Mouse (Mus musculus) neural tube, embryonic 11.5 days (tissue): Measurements from ENCODE around the gene Tpgs1. TPM values are rescaled to one million over a fixed set of nuclear protein-coding genes. Genes with fewer than 3 reads are reported as not detected.
"Not testable (repeated sequence)": the region's sequence is repeated elsewhere in the genome, so short reads cannot be mapped to it uniquely, and the experiment has no call there.

ENCODE experiments used
- ATAC-seq: fragments of 200-750 bp; cut with Nextera tagmentation; 2 replicates; pipeline ENCODE4 v1.8.0; 2017; ENCODE audit warnings: moderate number of reproducible peaks, mild to moderate bottlenecking, moderate TSS enrichment, moderate library complexity; ENCODE audit not compliant: insufficient read depth, low FRiP score, low TSS enrichment
- DNase-seq: peaks from one replicate; pipeline ENCODE4 v3.0.0-alpha.2; 2015; ENCODE audit warnings: low spot score
- H3K27ac ChIP-seq: fragments of 300-500 bp; sonication (generic); 2 replicates; pipeline ENCODE4 v1.5.1; 2014; ENCODE audit warnings: low read depth, mild to moderate bottlenecking, low read length
- H3K27me3 ChIP-seq: fragments of 300-500 bp; sonication (generic); 2 replicates; pipeline ENCODE4 v1.6.1; 2014; ENCODE audit warnings: mild to moderate bottlenecking, low read length, mixed read lengths; ENCODE audit not compliant: control insufficient read depth, insufficient read depth
- H3K36me3 ChIP-seq: fragments of 300-500 bp; sonication (generic); 2 replicates; pipeline ENCODE4 v1.6.1; 2014; ENCODE audit warnings: mild to moderate bottlenecking, low read length, moderate library complexity, mixed read lengths; ENCODE audit not compliant: control insufficient read depth, insufficient read depth
- H3K4me1 ChIP-seq: fragments of 300-500 bp; sonication (generic); 2 replicates; pipeline ENCODE4 v1.6.1; 2014; ENCODE audit warnings: low read length, mixed read lengths; ENCODE audit not compliant: control insufficient read depth, insufficient read depth
- H3K4me2 ChIP-seq: fragments of 300-500 bp; sonication (generic); 2 replicates; pipeline ENCODE4 v1.6.1; 2014; ENCODE audit warnings: low read depth, mild to moderate bottlenecking, moderate library complexity
- H3K4me3 ChIP-seq: fragments of 300-500 bp; sonication (generic); 2 replicates; pipeline ENCODE4 v1.5.1; 2014; ENCODE audit warnings: low read depth, low read length
- H3K9ac ChIP-seq: fragments of 300-500 bp; sonication (generic); 2 replicates; pipeline ENCODE4 v1.6.1; 2014; ENCODE audit warnings: mild to moderate bottlenecking, low read length
- H3K9me3 ChIP-seq: fragments of 300-500 bp; sonication (generic); 2 replicates; pipeline ENCODE4 v1.6.1; 2016; ENCODE audit warnings: low read length; ENCODE audit not compliant: control insufficient read depth
- WGBS: fragments of 180-500 bp; shearing (Covaris S2); extraction: QIAGEN DNeasy Blood & Tissue Kit; methylation state at CpG from one replicate; pipeline ENCODE4 v1.1.7; 2014; 5-methylcytosine and 5-hydroxymethylcytosine counted together
- polyA plus RNA-seq: library from polyadenylated mRNA; unstranded; fragments of >200 nt; fragmentation: Nextera tagmentation; extraction: Ambion mirVana; gene quantifications from 2 replicates; pipeline ENCODE4 v1.2.1, GENCODE M21; 2014

Tpgs1 gene
- polyA plus RNA-seq, 1 experiment from 2014 or later, result 71.2 TPM

DNA sequence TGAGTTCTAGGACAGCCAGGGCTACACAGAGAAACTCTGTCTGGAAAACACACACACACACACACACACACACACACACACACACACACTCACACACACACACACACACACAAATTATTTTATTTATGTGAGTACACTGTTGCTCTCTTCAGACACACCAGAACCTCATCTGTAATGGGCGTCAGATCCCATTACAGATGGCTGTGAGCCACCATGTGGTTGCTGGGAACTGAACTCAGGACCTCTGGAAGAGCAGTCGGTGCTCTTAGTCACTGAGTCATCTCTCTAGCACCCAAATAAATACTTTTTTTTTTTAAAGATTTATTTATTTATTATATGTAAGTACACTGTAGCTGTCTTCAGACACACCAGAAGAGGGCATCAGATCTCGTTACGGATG, 33.8 kb downstream of the Tpgs1 start:
- not testable (repeated sequence) for H3K9me3 ChIP-seq, H3K27ac ChIP-seq, ATAC-seq, H3K4me3 ChIP-seq, H3K36me3 ChIP-seq, H3K4me2 ChIP-seq, H3K9ac ChIP-seq, DNase-seq, H3K27me3 ChIP-seq
- 89% methylated on average over 3 of the region's 4 CpGs for whole genome bisulfite sequencing
- H3K4me1 ChIP-seq, result peaks cover 15% of the 10 kb centered on the region

DNA sequence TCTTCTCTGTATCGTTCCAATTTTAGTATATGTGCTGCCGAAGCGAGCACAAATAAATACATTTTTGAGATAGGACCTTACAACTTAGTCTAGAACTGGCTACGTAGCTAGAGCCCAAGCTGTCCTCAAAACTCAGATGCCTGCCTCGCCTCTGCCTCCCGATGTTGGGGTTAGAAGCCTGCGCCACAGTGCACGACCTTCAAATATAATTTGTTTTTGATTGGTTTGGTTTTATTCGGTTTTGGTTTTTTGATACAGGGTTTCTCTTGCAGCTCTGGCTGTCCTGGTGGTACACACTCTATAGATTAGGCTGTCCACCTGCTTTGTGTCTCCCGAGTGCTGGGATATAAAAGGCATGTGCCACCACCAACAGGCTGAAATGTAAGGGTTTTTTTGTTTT, 34.4 kb downstream of the Tpgs1 start:
- 78% methylated on average over 10 of the region's 10 CpGs for WGBS
- Histone ChIP-seq H3K4me3 (peak overlapping the region; percentile 88), H3K36me3 (no peaks in the 10 kb centered on the region; the same call in 1 of the 2 replicates), H3K4me2 (peak overlapping the region; percentile 43), H3K27me3 (no peaks in the 10 kb centered on the region), H3K9ac (no peak overlapping the region), H3K27ac (no peak overlapping the region), H3K9me3 (no peaks in the 10 kb centered on the region), H3K4me1 (peaks cover 15% of the 10 kb centered on the region)
- DNase-seq (no peak), ATAC-seq (no peak)

DNA sequence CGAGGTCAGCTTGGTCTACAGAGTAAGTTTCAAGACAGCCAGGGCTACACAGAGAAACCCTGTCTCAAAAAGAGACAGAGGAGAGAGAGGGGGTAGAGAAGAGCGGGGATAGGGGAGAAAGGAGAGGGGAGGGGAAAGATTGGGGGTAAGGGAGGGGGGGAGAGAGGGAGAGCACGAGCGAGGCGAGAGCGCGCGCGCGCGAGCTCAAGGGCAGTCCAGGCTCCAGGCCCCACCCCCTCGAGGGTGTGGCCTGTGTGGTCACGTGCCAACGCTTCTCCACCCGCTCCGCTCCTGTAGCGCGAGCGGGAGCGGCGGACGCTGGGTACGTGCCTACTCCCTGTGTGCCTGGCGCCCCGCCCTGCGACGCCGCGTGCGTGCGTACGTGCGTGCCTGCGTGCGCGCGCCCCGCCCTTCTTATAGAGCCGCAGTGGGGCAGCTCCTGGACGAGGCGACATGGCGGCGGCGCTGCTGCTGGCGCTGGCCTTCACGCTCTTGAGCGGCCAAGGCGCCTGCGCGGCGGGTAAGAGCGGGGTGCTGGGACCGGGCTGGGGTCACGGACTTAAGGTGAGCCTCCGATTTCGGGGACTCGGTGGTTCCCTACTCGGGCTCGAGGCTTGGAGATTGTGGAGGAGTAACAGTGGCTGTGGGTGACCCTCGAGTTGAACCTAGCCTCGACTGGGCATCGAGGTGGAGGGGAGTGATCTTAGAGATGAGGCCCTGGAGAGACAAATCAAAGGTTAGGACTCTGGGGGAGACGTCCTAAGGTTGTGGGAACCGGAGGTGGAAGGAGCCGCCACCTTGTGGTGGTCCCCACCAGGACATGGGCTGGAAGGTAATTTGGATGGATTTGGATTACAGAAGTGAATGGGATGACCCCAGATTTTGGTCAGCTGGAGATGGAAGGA, 35.1 kb downstream of the Tpgs1 start, which contains the start of gene Bsg:
Gene Bsg, plus strand, starts transcription at position 427 of the 905 bp plus-strand sequence.
- Histone ChIP-seq H3K27ac (0 out of 2 replicates have a peak within 1 kb of the TSS, but pooled peaks have one; percentile 50), H3K4me2 (peak within 1 kb of the TSS; percentile 94), H3K27me3 (no peaks in the 10 kb centered on the region), H3K36me3 (peaks cover 6% of the 10 kb centered on the region), H3K4me1 (peaks cover 15% of the 10 kb centered on the region), H3K9ac (peak within 1 kb of the TSS; percentile 78), H3K4me3 (peak within 1 kb of the TSS; percentile 88), H3K9me3 (no peaks in the 10 kb centered on the region)
- ATAC-seq (peak; percentile 95), DNase-seq (peak; percentile 100)
- under 1% methylated on average over 51 of the region's 65 CpGs for WGBS

GRCm38 (mm10) chr10:79704970-79705360, 35.8 kb downstream of the Tpgs1 start:
- Histone ChIP-seq H3K9ac (peak overlapping the region; percentile 78), H3K9me3 (no peaks in the 10 kb centered on the region), H3K4me2 (peak overlapping the region; percentile 94), H3K4me1 (peaks cover 15% of the 10 kb centered on the region), H3K27me3 (no peaks in the 10 kb centered on the region), H3K4me3 (peak overlapping the region; percentile 88), H3K27ac (no peak overlapping the region), H3K36me3 (peaks cover 11% of the 10 kb centered on the region)
- WGBS, result 3% methylated on average over 10 of the region's 10 CpGs
- ATAC-seq (no peak), DNase-seq (no peak)

GRCm38 (mm10) chr10:79705951-79706350, 36.8 kb downstream of the Tpgs1 start:
- DNase-seq, result no peak
- Histone ChIP-seq H3K4me2 (peak overlapping the region; percentile 94), H3K27me3 (no peaks in the 10 kb centered on the region), H3K9ac (no peak overlapping the region), H3K9me3 (no peaks in the 10 kb centered on the region), H3K4me1 (peaks cover 15% of the 10 kb centered on the region), H3K36me3 (peaks cover 14% of the 10 kb centered on the region), H3K27ac (no peak overlapping the region), H3K4me3 (0 out of 2 replicates have a peak overlapping the region, but pooled peaks have one; percentile 11)
- no peak for ATAC-seq
- 73% methylated on average over 5 of the region's 5 CpGs for WGBS

- no peak for ATAC-seq
- Histone ChIP-seq H3K4me2 (0 out of 2 replicates have a peak overlapping the region, but pooled peaks have one; percentile 94), H3K4me3 (0 out of 2 replicates have a peak overlapping the region, but pooled peaks have one; percentile 11), H3K9ac (no peak overlapping the region), H3K27ac (no peak overlapping the region), H3K4me1 (peaks cover 15% of the 10 kb centered on the region), H3K9me3 (no peaks in the 10 kb centered on the region), H3K36me3 (peaks cover 14% of the 10 kb centered on the region), H3K27me3 (no peaks in the 10 kb centered on the region)
- no peak for DNase-seq
- WGBS, result 85% methylated on average over 5 of the region's 5 CpGs
Observed at GRCm38 (mm10) chr10:79706406-79707094, 37.4 kb downstream of the Tpgs1 start.

DNA sequence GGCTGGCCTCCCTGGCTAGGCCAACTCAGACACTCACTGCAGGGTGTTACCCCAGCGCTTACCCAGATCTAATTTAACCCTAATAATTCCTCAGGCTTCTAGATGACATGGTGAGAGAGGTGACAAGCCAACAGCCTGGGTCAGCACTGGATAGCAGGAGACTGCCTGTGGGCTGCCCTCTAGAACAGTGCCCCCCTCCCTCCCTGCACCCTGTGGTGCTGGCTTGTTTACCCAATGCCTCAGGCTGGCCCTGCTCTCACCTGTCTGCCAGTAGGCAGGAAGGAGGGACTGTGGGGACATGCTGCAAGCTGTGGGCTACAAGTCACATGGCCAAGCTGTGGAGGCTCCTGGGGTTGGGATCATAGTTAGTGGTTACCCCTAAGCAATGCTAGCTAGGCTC, 38.0 kb downstream of the Tpgs1 start:
- WGBS, result 66% methylated on average over 1 of the region's 1 CpGs
- DNase-seq, result no peak
- Histone ChIP-seq H3K4me3 (no peak overlapping the region), H3K4me2 (no peak overlapping the region), H3K9me3 (no peaks in the 10 kb centered on the region), H3K27me3 (no peaks in the 10 kb centered on the region), H3K27ac (no peak overlapping the region), H3K36me3 (peaks cover 14% of the 10 kb centered on the region), H3K9ac (no peak overlapping the region), H3K4me1 (peaks cover 15% of the 10 kb centered on the region)
- ATAC-seq, result no peak

DNA sequence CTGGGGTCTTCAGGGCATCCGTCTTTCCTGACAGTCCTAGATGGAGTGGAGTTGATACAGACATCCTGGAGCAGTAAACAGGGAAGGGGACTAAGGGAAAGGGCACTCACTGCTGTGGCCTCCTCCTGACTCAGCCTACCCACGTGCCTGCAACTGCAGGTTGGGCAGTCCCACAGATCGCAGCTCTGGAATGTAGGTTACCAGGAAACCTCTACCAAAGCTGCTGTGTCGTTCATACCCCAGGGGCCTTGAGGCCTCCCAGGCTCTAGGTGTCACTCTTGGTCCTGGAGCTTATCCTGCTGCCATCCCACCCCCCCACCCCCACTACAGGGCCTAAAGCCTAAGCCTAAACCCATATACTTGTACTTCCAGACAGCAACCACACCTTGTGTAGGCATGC, 38.6 kb downstream of the Tpgs1 start:
- no peaks in the 10 kb centered on the region for H3K9me3 ChIP-seq
- H3K36me3 ChIP-seq, result peaks cover 14% of the 10 kb centered on the region
- no peak overlapping the region for H3K9ac ChIP-seq
- DNase-seq (no peak), ATAC-seq (no peak)
- no peak overlapping the region for H3K27ac ChIP-seq
- H3K4me1 ChIP-seq, result peaks cover 15% of the 10 kb centered on the region
- H3K4me3 ChIP-seq, result no peak overlapping the region
- 72% methylated on average over 4 of the region's 4 CpGs for WGBS
- no peaks in the 10 kb centered on the region for H3K27me3 ChIP-seq
- H3K4me2 ChIP-seq, result no peak overlapping the region
